Mouse (Mus musculus) liver, embryonic 16.5 days (tissue): Measurements from ENCODE around the gene Mmachc. TPM values are rescaled to one million over a fixed set of nuclear protein-coding genes. Genes with fewer than 3 reads are reported as not detected.
"Not testable (repeated sequence)": the region's sequence is repeated elsewhere in the genome, so short reads cannot be mapped to it uniquely, and the experiment has no call there.

Source experiments
- ATAC-seq: fragments of 200-750 bp; cut with Nextera tagmentation; 2 replicates; pipeline ENCODE4 v1.8.0; 2017; ENCODE audit warnings: low read depth, mild to moderate bottlenecking, moderate number of reproducible peaks, moderate library complexity
- H3K27ac ChIP-seq: fragments of 300-500 bp; sonication (generic); 2 replicates; pipeline ENCODE4 v1.5.1; 2014; ENCODE audit warnings: mild to moderate bottlenecking, low read length
- H3K27me3 ChIP-seq: fragments of 300-500 bp; sonication (generic); 2 replicates; pipeline ENCODE4 v1.6.1; 2014; ENCODE audit warnings: low read depth, low read length, mixed read lengths; ENCODE audit not compliant: control insufficient read depth, insufficient read depth
- H3K36me3 ChIP-seq: fragments of 300-500 bp; sonication (generic); 2 replicates; pipeline ENCODE4 v1.6.1; 2014; ENCODE audit warnings: mild to moderate bottlenecking; ENCODE audit not compliant: control insufficient read depth, insufficient read depth
- H3K4me1 ChIP-seq: fragments of 300-500 bp; sonication (generic); 2 replicates; pipeline ENCODE4 v1.6.1; 2014; ENCODE audit warnings: low read depth, low read length, mixed read lengths; ENCODE audit not compliant: control insufficient read depth
- H3K4me2 ChIP-seq: fragments of 300-500 bp; sonication (generic); 2 replicates; pipeline ENCODE4 v1.6.1; 2014; ENCODE audit warnings: low read depth, low read length, mixed read lengths
- H3K4me3 ChIP-seq: fragments of 300-500 bp; sonication (generic); 2 replicates; pipeline ENCODE4 v1.5.1; 2014; ENCODE audit warnings: low read depth, mild to moderate bottlenecking, low read length
- H3K9ac ChIP-seq: fragments of 300-500 bp; sonication (generic); 2 replicates; pipeline ENCODE4 v1.6.1; 2014; ENCODE audit warnings: low read depth, low read length
- H3K9me3 ChIP-seq: fragments of 300-500 bp; sonication (generic); replicated peaks from 2 replicates; pipeline ENCODE4 v1.6.1; 2016; ENCODE audit warnings: low read length; ENCODE audit not compliant: control insufficient read depth
- WGBS: fragments of 180-500 bp; shearing (Covaris S2); extraction: QIAGEN DNeasy Blood & Tissue Kit; methylation state at CpG from one replicate; pipeline ENCODE4 v1.1.7; 2014; ENCODE audit not compliant: insufficient replicate concordance; 5-methylcytosine and 5-hydroxymethylcytosine counted together
- polyA plus RNA-seq: library from polyadenylated mRNA; unstranded; fragments of >200 nt; fragmentation: Nextera tagmentation; extraction: Ambion mirVana; gene quantifications from 2 replicates; pipeline ENCODE4 v1.2.1, GENCODE M21; 2015

The Mmachc gene
- polyA plus RNA-seq, 1 experiment from 2014 or later, result 8.9 TPM

DNA sequence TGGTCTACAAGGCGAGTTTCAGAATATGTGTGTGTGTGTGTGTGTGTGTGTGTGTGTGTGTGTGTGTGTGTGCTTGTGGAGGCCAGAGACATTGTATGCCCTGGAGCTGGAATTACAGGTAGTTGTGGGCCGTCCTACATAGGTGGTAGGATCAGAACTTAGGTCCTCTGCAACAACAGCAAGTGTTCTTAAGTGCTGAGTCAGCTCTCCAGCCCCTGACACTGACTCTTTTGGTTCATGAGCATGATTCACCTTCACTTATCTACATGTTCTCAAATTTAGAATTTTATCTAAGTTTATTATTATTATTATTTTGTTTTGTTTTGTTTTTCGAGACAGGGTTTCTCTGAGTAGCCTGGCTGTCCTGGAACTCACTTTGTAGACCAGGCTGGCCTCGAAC lies 27.7 kb downstream of the Mmachc start:
- not testable (repeated sequence) for H3K36me3 ChIP-seq, H3K27ac ChIP-seq, H3K9ac ChIP-seq, H3K4me3 ChIP-seq, H3K9me3 ChIP-seq, H3K4me2 ChIP-seq, ATAC-seq, H3K27me3 ChIP-seq
- H3K4me1 ChIP-seq, result peaks cover 19% of the 10 kb centered on the region
- 70% methylated on average over 4 of the region's 4 CpGs for WGBS

DNA sequence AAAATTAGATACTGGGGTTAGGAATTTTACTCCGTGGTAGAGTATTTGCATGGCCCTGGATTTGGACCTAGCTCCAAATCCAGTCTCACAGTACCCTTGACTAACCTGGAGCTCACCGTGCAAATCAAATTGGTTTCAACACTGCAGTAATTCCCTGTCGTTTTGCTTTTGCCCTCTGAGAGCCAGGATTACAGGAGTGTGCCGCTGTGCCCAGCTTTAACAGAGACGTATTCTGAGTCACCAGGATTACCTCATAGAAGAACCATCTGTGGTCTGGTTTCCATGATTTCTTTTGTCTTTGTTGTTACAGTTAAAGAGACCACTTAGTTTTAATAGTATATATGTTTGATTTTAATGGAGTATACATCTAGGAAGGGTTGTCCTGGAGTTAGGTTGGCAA lies 29.1 kb downstream of the Mmachc start:
- Histone ChIP-seq H3K4me3 (no peak overlapping the region), H3K9ac (no peak overlapping the region), H3K9me3 (no peaks in the 10 kb centered on the region), H3K36me3 (no peaks in the 10 kb centered on the region), H3K27ac (no peak overlapping the region), H3K4me2 (no peak overlapping the region), H3K4me1 (peaks cover 7% of the 10 kb centered on the region), H3K27me3 (no peaks in the 10 kb centered on the region)
- no peak for ATAC-seq
- 57% methylated on average over 5 of the region's 5 CpGs for WGBS

DNA sequence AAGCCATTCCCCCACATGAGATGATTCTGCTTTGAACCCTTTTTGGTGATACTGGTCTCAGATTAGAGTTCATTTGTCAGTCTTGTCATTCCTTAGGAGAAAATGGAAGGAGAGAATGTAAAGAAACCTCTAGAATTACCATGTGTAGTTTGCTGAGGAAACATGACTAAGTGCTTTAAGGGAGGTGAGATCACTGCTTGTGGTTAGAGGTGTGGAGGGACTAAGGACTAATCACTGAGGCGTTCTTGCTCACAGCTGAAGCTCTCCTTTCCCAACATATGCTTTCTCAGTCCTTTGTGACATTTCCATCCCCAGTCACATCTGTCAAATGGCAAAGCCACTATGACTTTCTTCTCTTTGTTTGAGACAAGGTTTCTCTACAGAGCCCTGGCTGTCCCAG lies 30.4 kb downstream of the Mmachc start:
- no peaks in the 10 kb centered on the region for H3K9me3 ChIP-seq
- no peak overlapping the region for H3K9ac ChIP-seq
- ATAC-seq, result no peak

DNA sequence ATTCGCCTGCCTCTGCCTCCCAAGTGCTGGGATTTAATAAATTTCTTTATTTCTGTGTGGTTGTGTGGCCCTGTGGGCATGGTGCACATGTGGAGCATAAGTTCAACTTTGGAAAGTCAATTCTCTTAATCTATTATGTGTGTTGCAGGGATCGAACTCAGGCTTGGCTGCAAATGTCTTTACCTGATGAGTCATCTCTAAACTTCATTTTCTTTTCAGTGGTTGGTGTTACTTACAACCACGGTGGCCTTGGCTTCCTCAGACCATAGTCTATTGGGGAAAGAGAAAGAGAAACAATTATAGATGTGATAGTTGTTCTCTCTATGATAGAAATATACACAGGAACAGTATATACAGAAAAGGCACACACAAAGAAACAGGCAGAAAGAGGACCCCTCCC lies 32.2 kb downstream of the Mmachc start:
- Histone ChIP-seq H3K4me3 (no peak overlapping the region), H3K27ac (no peak overlapping the region), H3K4me2 (no peak overlapping the region), H3K9me3 (no peaks in the 10 kb centered on the region), H3K36me3 (no peaks in the 10 kb centered on the region), H3K27me3 (no peaks in the 10 kb centered on the region), H3K9ac (no peak overlapping the region), H3K4me1 (peaks cover 10% of the 10 kb centered on the region)
- no peak for ATAC-seq
- WGBS, result 61% methylated on average over 3 of the region's 3 CpGs

More for the DNA sequence above, 30.4 kb downstream of the Mmachc start:
- no peak overlapping the region for H3K27ac ChIP-seq
- H3K4me1 ChIP-seq, result peaks cover 8% of the 10 kb centered on the region
- no peaks in the 10 kb centered on the region for H3K36me3 ChIP-seq
- H3K27me3 ChIP-seq, result no peaks in the 10 kb centered on the region
- 29% methylated on average over 1 of the region's 1 CpGs for WGBS
- H3K4me3 ChIP-seq, result no peak overlapping the region
- no peak overlapping the region for H3K4me2 ChIP-seq

DNA sequence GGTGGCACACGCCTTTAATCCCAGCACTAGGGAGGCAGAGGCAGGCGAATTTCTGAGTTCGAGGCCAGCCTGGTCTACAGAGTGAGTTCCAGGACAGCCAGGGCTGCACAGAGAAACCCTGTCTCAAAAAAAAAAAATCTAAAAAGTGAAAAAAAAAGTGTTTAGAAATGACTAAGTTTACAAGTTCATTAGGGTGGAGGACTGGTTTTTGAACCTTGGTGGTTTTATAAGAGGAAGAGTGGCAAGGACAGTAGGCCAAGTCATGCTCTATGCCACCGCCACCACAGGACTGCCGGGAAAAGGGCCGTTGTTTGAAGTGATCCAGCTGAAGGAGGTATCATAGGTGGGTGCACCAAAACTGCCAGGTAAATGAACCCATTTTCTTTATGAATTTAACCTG lies 33.4 kb downstream of the Mmachc start:
- not testable (repeated sequence) for H3K9ac ChIP-seq, H3K27ac ChIP-seq, H3K27me3 ChIP-seq, H3K9me3 ChIP-seq, H3K4me1 ChIP-seq, H3K36me3 ChIP-seq, H3K4me3 ChIP-seq, ATAC-seq, H3K4me2 ChIP-seq
- 69% methylated on average over 6 of the region's 6 CpGs for WGBS

DNA sequence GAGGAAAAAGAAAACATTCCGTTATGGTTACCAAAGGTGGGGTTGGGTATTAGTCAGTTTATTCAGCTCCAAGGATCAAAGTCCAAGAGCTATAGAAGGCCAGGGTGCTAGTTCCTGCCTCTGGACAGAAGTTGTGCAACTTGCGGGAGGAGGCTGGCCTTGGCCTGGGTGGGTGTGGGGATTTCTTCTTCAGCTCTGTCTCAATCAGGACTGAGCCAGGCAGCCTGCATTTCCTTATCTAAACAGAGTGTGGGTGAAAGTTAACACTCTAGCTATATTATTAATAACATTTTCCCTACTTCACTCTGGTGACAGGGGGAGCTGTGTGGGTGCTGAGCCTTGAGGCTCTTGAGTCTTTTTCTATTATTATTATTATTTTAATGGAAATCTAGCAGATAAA lies 35.4 kb downstream of the Mmachc start:
- Histone ChIP-seq H3K4me3 (no peak overlapping the region), H3K9ac (no peak overlapping the region), H3K27me3 (no peaks in the 10 kb centered on the region), H3K4me2 (no peak overlapping the region), H3K27ac (peak overlapping the region; percentile 36), H3K4me1 (peaks cover 10% of the 10 kb centered on the region), H3K36me3 (no peaks in the 10 kb centered on the region), H3K9me3 (no peaks in the 10 kb centered on the region)
- WGBS, result 29% methylated on average over 2 of the region's 2 CpGs
- peak; percentile 92 for ATAC-seq

DNA sequence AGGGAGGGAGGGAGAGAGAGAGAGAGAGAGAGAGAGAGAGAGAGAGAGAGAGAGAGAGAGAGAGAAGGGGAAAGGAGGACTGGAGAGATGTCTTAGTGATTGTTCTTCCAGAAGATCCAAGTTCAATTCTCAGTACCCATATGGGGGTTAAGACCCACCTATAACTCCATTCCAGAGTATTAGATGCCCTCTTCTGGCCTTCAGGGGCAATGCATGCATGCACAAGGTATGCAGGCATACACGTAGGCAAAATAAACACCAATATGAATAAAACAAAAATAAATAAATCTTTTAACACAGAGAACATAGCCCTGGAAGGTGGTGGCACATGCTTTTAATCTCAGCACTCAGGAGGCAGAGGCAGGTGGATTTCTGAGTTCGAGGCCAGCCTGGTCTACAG lies 38.9 kb downstream of the Mmachc start:
- WGBS, result 39% methylated on average over 2 of the region's 2 CpGs
- H3K27me3 ChIP-seq, result no peaks in the 10 kb centered on the region
- no peak for ATAC-seq

DNA sequence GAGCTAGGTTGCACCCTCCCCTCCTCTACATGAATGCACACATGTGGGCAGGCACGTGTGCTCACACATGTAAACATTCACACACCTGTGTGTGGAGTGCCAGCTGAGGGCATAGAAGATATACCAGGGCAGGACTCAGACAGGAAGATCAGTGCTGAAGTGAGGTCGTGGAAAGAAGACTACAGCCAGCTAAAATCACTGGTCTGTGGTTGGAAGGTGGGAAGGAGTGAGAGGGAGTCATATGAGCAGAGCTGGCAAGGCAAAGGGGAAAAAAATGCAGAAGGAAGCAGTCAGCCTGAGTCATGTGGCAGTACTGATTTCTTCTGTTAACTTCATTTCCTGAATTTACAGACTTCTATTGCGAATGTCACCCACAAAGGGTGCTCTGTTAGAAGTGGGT lies 40.1 kb downstream of the Mmachc start:
- H3K4me3 ChIP-seq, result no peak overlapping the region
- peaks cover 6% of the 10 kb centered on the region for H3K4me1 ChIP-seq
- H3K27me3 ChIP-seq, result no peaks in the 10 kb centered on the region
- WGBS, result 17% methylated on average over 3 of the region's 3 CpGs
- no peak for ATAC-seq
- no peak overlapping the region for H3K9ac ChIP-seq
- no peaks in the 10 kb centered on the region for H3K36me3 ChIP-seq
- H3K4me2 ChIP-seq, result no peak overlapping the region
- H3K9me3 ChIP-seq, result no peaks in the 10 kb centered on the region
- no peak overlapping the region for H3K27ac ChIP-seq

More for the DNA sequence above, 38.9 kb downstream of the Mmachc start:
- H3K9me3 ChIP-seq, result no peaks in the 10 kb centered on the region
- no peaks in the 10 kb centered on the region for H3K36me3 ChIP-seq
- no peak overlapping the region for H3K27ac ChIP-seq
- no peak overlapping the region for H3K4me3 ChIP-seq
- no peak overlapping the region for H3K4me2 ChIP-seq
- no peak overlapping the region for H3K9ac ChIP-seq
- H3K4me1 ChIP-seq, result peaks cover 10% of the 10 kb centered on the region

DNA sequence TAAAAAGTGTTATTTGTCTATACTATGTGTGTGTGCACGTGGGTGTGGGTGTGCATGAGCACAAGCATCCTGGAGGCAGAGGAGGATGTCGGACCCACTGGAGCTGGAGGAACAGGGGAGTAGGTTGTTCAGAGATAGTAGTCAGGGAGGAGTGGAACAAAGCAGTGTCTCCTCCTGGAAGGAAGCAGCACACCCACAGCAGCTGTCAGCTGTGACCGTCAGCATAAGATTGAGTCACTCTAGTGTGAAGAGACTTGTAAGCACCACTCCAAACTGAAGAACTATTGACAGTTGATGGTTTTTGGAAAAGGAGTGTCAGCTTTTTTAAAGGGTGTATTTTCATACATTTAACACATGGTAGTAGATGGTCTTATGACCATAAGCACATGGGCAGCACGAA lies 41.6 kb downstream of the Mmachc start:
- ATAC-seq, result no peak
- H3K9me3 ChIP-seq, result no peaks in the 10 kb centered on the region
- WGBS, result 37% methylated on average over 4 of the region's 4 CpGs
- H3K4me2 ChIP-seq, result no peak overlapping the region
- no peaks in the 10 kb centered on the region for H3K4me1 ChIP-seq
- H3K4me3 ChIP-seq, result no peak overlapping the region
- no peak overlapping the region for H3K27ac ChIP-seq
- no peak overlapping the region for H3K9ac ChIP-seq
- no peaks in the 10 kb centered on the region for H3K27me3 ChIP-seq
- no peaks in the 10 kb centered on the region for H3K36me3 ChIP-seq

DNA sequence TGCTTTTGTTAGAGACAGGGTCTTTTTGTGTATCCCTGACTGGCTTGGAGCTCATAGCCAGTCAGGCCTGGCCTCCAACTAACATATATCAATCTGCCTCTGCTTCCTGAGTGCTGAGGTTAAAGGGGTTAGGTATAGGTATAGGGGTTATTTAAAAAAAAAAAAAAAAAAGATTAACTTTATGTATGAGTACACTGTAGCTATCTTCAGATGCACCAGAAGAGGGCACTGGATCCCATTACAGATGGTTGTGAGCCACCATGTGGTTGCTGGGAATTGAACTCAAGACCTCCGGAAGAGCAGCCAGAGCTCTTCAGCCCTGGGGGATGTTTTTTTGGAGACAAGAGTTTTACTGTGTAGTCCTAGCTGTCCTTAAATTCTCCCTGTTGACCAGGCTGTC lies 46.2 kb downstream of the Mmachc start:
- H3K27ac ChIP-seq, result no peak overlapping the region
- H3K9ac ChIP-seq, result no peak overlapping the region
- H3K4me1 ChIP-seq, result no peaks in the 10 kb centered on the region
- no peak overlapping the region for H3K4me2 ChIP-seq
- H3K27me3 ChIP-seq, result no peaks in the 10 kb centered on the region
- ATAC-seq, result no peak
- no peaks in the 10 kb centered on the region for H3K36me3 ChIP-seq
- 91% methylated on average over 1 of the region's 1 CpGs for WGBS
- H3K9me3 ChIP-seq, result no peaks in the 10 kb centered on the region
- H3K4me3 ChIP-seq, result no peak overlapping the region
